Comparison of ENCODE assay signal across 11 mouse cellular contexts in genomic region chr2:32556019-32556418, GRCm38 (mm10). TPM values are rescaled to one million over a fixed set of nuclear protein-coding genes. Genes with fewer than 3 reads are reported as not detected.
DNase-seq lines count a peak whose midpoint lies in the region; ATAC-seq and TF ChIP-seq lines count a peak whose summit lies in the region.
"Had no signal": no experiment of that assay in that cellular context is flagged by ENCODE, and none has a peak within 500 bp of the region (broad histone marks: within the 10 kb centered on the region; RNA-seq: fewer than 3 reads in every experiment).

No protein-coding gene starts in this region.

- H3K27ac ChIP-seq in heart, embryonic 13.5 days (replicated peaks): no peak overlapping the region
- H3K27ac ChIP-seq in midbrain, embryonic 13.5 days: peak overlapping the region; percentile 53; the same call in 1 of the 2 replicates
- H3K27ac ChIP-seq in midbrain, postnatal 0 days (ENCODE audit: low read depth, low read length): no peak overlapping the region
- H3K27ac ChIP-seq in limb, embryonic 15.5 days: peak overlapping the region; percentile 59
- H3K27ac ChIP-seq: macrophage had no signal

- peaks cover 25% of the 10 kb centered on the region for H3K4me1 ChIP-seq in heart, embryonic 13.5 days
- H3K4me1 ChIP-seq in midbrain, embryonic 13.5 days (replicated peaks): peaks cover 60% of the 10 kb centered on the region
- no peaks in the 10 kb centered on the region for H3K4me1 ChIP-seq in midbrain, postnatal 0 days (ENCODE audit: insufficient read depth, low read length)
- peaks cover 40% of the 10 kb centered on the region for H3K4me1 ChIP-seq in limb, embryonic 15.5 days

- TF ChIP-seq CTCF in midbrain, postnatal 0 days (IDR thresholded peaks at IDR 0.05): no peak

- H3K9me3 ChIP-seq in heart, embryonic 13.5 days: no peaks in the 10 kb centered on the region
- H3K9me3 ChIP-seq in midbrain, embryonic 13.5 days: no peaks in the 10 kb centered on the region
- H3K9me3 ChIP-seq in midbrain, postnatal 0 days (ENCODE audit: low read length): no peaks in the 10 kb centered on the region
- no peaks in the 10 kb centered on the region for H3K9me3 ChIP-seq in limb, embryonic 15.5 days
- H3K9me3 ChIP-seq: heart, embryonic 12.5 days had no signal

- no peak overlapping the region for H3K4me3 ChIP-seq in heart, embryonic 13.5 days
- no peak overlapping the region for H3K4me3 ChIP-seq in midbrain, embryonic 13.5 days (replicated peaks)
- no peak overlapping the region for H3K4me3 ChIP-seq in midbrain, postnatal 0 days (ENCODE audit: low read depth, low read length)
- no peak overlapping the region for H3K4me3 ChIP-seq in limb, embryonic 15.5 days
- H3K4me3 ChIP-seq: heart, embryonic 12.5 days had no signal

- 65% methylated on average over 7 of the region's 7 CpGs for WGBS in heart, embryonic 13.5 days
- WGBS in midbrain, embryonic 13.5 days: 77% methylated on average over 7 of the region's 7 CpGs
- WGBS in midbrain, postnatal 0 days: 66% methylated on average over 7 of the region's 7 CpGs
- 74% methylated on average over 7 of the region's 7 CpGs for WGBS in limb, embryonic 15.5 days

- no peaks in the 10 kb centered on the region for H3K27me3 ChIP-seq in heart, embryonic 13.5 days (replicated peaks)
- no peaks in the 10 kb centered on the region for H3K27me3 ChIP-seq in midbrain, embryonic 13.5 days
- no peaks in the 10 kb centered on the region for H3K27me3 ChIP-seq in midbrain, postnatal 0 days (ENCODE audit: insufficient read depth, low read length)
- no peaks in the 10 kb centered on the region for H3K27me3 ChIP-seq in limb, embryonic 15.5 days
- H3K27me3 ChIP-seq: heart, embryonic 12.5 days had no signal

- no peak for DNase-seq in heart, adult 18-20 months
- no peak for DNase-seq in midbrain, postnatal 0 days (ENCODE audit: low spot score)
- peak; percentile 30 to 34 for DNase-seq in thymus, postnatal 36 days
- no peak for DNase-seq in embryo, embryonic 10 days (ENCODE audit: low spot score)
- DNase-seq in frontal cortex, adult 2 months (ENCODE audit: extremely low spot score in 1 of 2, low spot score in 1 of 2): no peak

- peaks cover 30% of the 10 kb centered on the region for H3K36me3 ChIP-seq in heart, embryonic 13.5 days
- peaks cover 8% of the 10 kb centered on the region for H3K36me3 ChIP-seq in midbrain, embryonic 13.5 days
- H3K36me3 ChIP-seq in midbrain, postnatal 0 days (ENCODE audit: insufficient read depth, low read length): no peaks in the 10 kb centered on the region; the same call in 1 of the 2 replicates
- H3K36me3 ChIP-seq in limb, embryonic 15.5 days: peaks cover 34% of the 10 kb centered on the region

- no peak for ATAC-seq in heart, embryonic 13.5 days (ENCODE audit: extremely low read depth, insufficient number of reproducible peaks, low FRiP score, low TSS enrichment)
- no peak for ATAC-seq in midbrain, embryonic 13.5 days
- no peak for ATAC-seq in midbrain, postnatal 0 days (ENCODE audit: low FRiP score)
- no peak for ATAC-seq in limb, embryonic 15.5 days (ENCODE audit: insufficient number of reproducible peaks, low FRiP score, low TSS enrichment, low read depth)
- ATAC-seq: activated CD4-positive, CD25-positive, alpha-beta regulatory T cell, adult 4 months had no signal

- no peak overlapping the region for H3K4me2 ChIP-seq in heart, embryonic 13.5 days
- no peak overlapping the region for H3K4me2 ChIP-seq in midbrain, embryonic 13.5 days (replicated peaks)
- H3K4me2 ChIP-seq in midbrain, postnatal 0 days (ENCODE audit: low read depth, low read length, poor library complexity, severe bottlenecking): no peak overlapping the region
- no peak overlapping the region for H3K4me2 ChIP-seq in limb, embryonic 15.5 days
- H3K4me2 ChIP-seq: heart, embryonic 12.5 days had no signal

- 0 out of 2 replicates have a peak overlapping the region, but pooled peaks have one; percentile 25 for H3K9ac ChIP-seq in heart, embryonic 13.5 days
- 0 out of 2 replicates have a peak overlapping the region, but pooled peaks have one; percentile 16 for H3K9ac ChIP-seq in midbrain, embryonic 13.5 days (replicated peaks)
- H3K9ac ChIP-seq in midbrain, postnatal 0 days (replicated peaks; ENCODE audit: low read length, poor library complexity, severe bottlenecking): no peak overlapping the region
- no peak overlapping the region for H3K9ac ChIP-seq in limb, embryonic 15.5 days

RNA-seq across cellular contexts. Expression of gene Dpm2, which starts 14.6 kb away (rescaled TPM):
- polyA plus RNA-seq in heart, embryonic 13.5 days (2015; fragmentation: Nextera tagmentation; extraction: Ambion mirVana): 72.9 and 81.4 TPM in 2 replicates
- total RNA-seq in heart, adult 18-20 months (2021): 10 to 100 TPM; 14.0 to 20.2 TPM
- 133 and 147 TPM in 2 replicates for polyA plus RNA-seq in midbrain, embryonic 13.5 days (2015; fragmentation: Nextera tagmentation; extraction: Ambion mirVana)
- total RNA-seq in midbrain, postnatal 0 days (2014; rRNA removed): 70.0 and 73.3 TPM in 2 replicates
- polyA plus RNA-seq in midbrain, postnatal 0 days (2015; fragmentation: Nextera tagmentation; extraction: Ambion mirVana): 135 and 143 TPM in 2 replicates
- polyA plus RNA-seq in limb, embryonic 15.5 days (2015; fragmentation: Nextera tagmentation; extraction: Ambion mirVana): 114 and 117 TPM in 2 replicates
- 145 and 160 TPM in 2 replicates for polyA plus RNA-seq in frontal cortex, adult 2 months (2012; rRNA removed)

RNA-seq across cellular contexts. Expression of gene Pip5kl1, which starts 18.6 kb away (rescaled TPM):
- polyA plus RNA-seq in heart, embryonic 13.5 days (2015; fragmentation: Nextera tagmentation; extraction: Ambion mirVana): 0.36 TPM in 1 of 2 replicates, not detected in the other
- not detected for total RNA-seq in heart, adult 18-20 months (2021)
- polyA plus RNA-seq in midbrain, embryonic 13.5 days (2015; fragmentation: Nextera tagmentation; extraction: Ambion mirVana): 4.8 TPM in 2 replicates
- total RNA-seq in midbrain, postnatal 0 days (2014; rRNA removed): 19.3 and 20.0 TPM in 2 replicates
- 16.5 and 26.5 TPM in 2 replicates for polyA plus RNA-seq in midbrain, postnatal 0 days (2015; fragmentation: Nextera tagmentation; extraction: Ambion mirVana)
- polyA plus RNA-seq in limb, embryonic 15.5 days (2015; fragmentation: Nextera tagmentation; extraction: Ambion mirVana): 0.12 and 0.82 TPM in 2 replicates
- 22.7 and 23.6 TPM in 2 replicates for polyA plus RNA-seq in frontal cortex, adult 2 months (2012; rRNA removed)
- polyA plus RNA-seq: activated CD4-positive, CD25-positive, alpha-beta regulatory T cell, adult 4 months; macrophage had no signal

RNA-seq across cellular contexts. Expression of gene 9430097D07Rik, which starts 19.5 kb away (rescaled TPM):
- polyA plus RNA-seq in heart, embryonic 13.5 days (2015; fragmentation: Nextera tagmentation; extraction: Ambion mirVana): 0.21 TPM in 1 of 2 replicates, not detected in the other
- total RNA-seq in heart, adult 18-20 months (2021): not detected
- 0.34 and 0.55 TPM in 2 replicates for polyA plus RNA-seq in midbrain, embryonic 13.5 days (2015; fragmentation: Nextera tagmentation; extraction: Ambion mirVana)
- total RNA-seq in midbrain, postnatal 0 days (2014; rRNA removed): 0.16 and 0.33 TPM in 2 replicates
- polyA plus RNA-seq in midbrain, postnatal 0 days (2015; fragmentation: Nextera tagmentation; extraction: Ambion mirVana): 0.69 and 0.82 TPM in 2 replicates
- not detected in 2 replicates for polyA plus RNA-seq in limb, embryonic 15.5 days (2015; fragmentation: Nextera tagmentation; extraction: Ambion mirVana)
- 0.38 and 0.46 TPM in 2 replicates for polyA plus RNA-seq in frontal cortex, adult 2 months (2012; rRNA removed)
- polyA plus RNA-seq: activated CD4-positive, CD25-positive, alpha-beta regulatory T cell, adult 4 months; macrophage had no signal

RNA-seq across cellular contexts. Expression of gene Fam102a, which starts 20.9 kb away (rescaled TPM):
- 5.4 and 5.7 TPM in 2 replicates for polyA plus RNA-seq in heart, embryonic 13.5 days (2015; fragmentation: Nextera tagmentation; extraction: Ambion mirVana)
- 1 to 10 TPM; 4.9 to 5.9 TPM for total RNA-seq in heart, adult 18-20 months (2021)
- 5.6 and 7.3 TPM in 2 replicates for polyA plus RNA-seq in midbrain, embryonic 13.5 days (2015; fragmentation: Nextera tagmentation; extraction: Ambion mirVana)
- total RNA-seq in midbrain, postnatal 0 days (2014; rRNA removed): 21.5 and 24.4 TPM in 2 replicates
- 6.8 and 7.2 TPM in 2 replicates for polyA plus RNA-seq in midbrain, postnatal 0 days (2015; fragmentation: Nextera tagmentation; extraction: Ambion mirVana)
- polyA plus RNA-seq in limb, embryonic 15.5 days (2015; fragmentation: Nextera tagmentation; extraction: Ambion mirVana): 14.7 and 17.3 TPM in 2 replicates
- 34.3 and 41.8 TPM in 2 replicates for polyA plus RNA-seq in frontal cortex, adult 2 months (2012; rRNA removed)

RNA-seq across cellular contexts. Expression of gene St6galnac4, which starts 30.9 kb away (rescaled TPM):
- 37.6 and 38.7 TPM in 2 replicates for polyA plus RNA-seq in heart, embryonic 13.5 days (2015; fragmentation: Nextera tagmentation; extraction: Ambion mirVana)
- 10 to 100 TPM; 14.7 to 16.1 TPM for total RNA-seq in heart, adult 18-20 months (2021)
- polyA plus RNA-seq in midbrain, embryonic 13.5 days (2015; fragmentation: Nextera tagmentation; extraction: Ambion mirVana): 15.2 and 16.3 TPM in 2 replicates
- total RNA-seq in midbrain, postnatal 0 days (2014; rRNA removed): 50.9 and 51.1 TPM in 2 replicates
- polyA plus RNA-seq in midbrain, postnatal 0 days (2015; fragmentation: Nextera tagmentation; extraction: Ambion mirVana): 38.0 and 38.6 TPM in 2 replicates
- 33.8 and 44.2 TPM in 2 replicates for polyA plus RNA-seq in limb, embryonic 15.5 days (2015; fragmentation: Nextera tagmentation; extraction: Ambion mirVana)
- 32.4 and 34.4 TPM in 2 replicates for polyA plus RNA-seq in frontal cortex, adult 2 months (2012; rRNA removed)

Comparison
In these comparisons a context has a peak if more than half of its experiments do, and no peak if none do; other contexts are left out.
1. H3K27ac ChIP-seq: peak in midbrain, embryonic 13.5 days (single experiment) and limb, embryonic 15.5 days (single experiment); none in heart, embryonic 13.5 days (single experiment) and midbrain, postnatal 0 days (single experiment).
2. H3K9ac ChIP-seq: peak in heart, embryonic 13.5 days (single experiment) and midbrain, embryonic 13.5 days (single experiment); none in midbrain, postnatal 0 days (single experiment) and limb, embryonic 15.5 days (single experiment).
3. DNase-seq: peak in thymus, postnatal 36 days (2 of 2); none in heart, adult 18-20 months (0 of 2), midbrain, postnatal 0 days (single experiment), embryo, embryonic 10 days (single experiment) and frontal cortex, adult 2 months (0 of 2).